Mouse (Mus musculus) bone marrow, adult 2 months (tissue): ENCODE measurements at regions not wholly inside any gene's neighbourhood (a gene's known extent, or its start where the extent isn't known, plus 50 kb on each side); places are given as distances from the start of the nearest gene placed in this dataset.

Experiments used
- H3K27ac ChIP-seq: fragments of 200-500 bp; 2 replicates; pipeline ENCODE4 v1.5.1; 2012; ENCODE audit warnings: low read depth, mild to moderate bottlenecking, control low read depth, inconsistent platforms, low read length; ENCODE audit not compliant: control insufficient read depth, poor library complexity, insufficient read depth
- H3K4me1 ChIP-seq: fragments of 200-500 bp; 2 replicates; pipeline ENCODE4 v1.6.1; 2011; ENCODE audit warnings: low read length; ENCODE audit not compliant: control insufficient read depth, insufficient read depth
- H3K4me3 ChIP-seq: fragments of 200-500 bp; replicated peaks from 2 replicates; pipeline ENCODE3; 2011; ENCODE audit warnings: mild to moderate bottlenecking, low read depth, low read length, control low read depth; ENCODE audit not compliant: control insufficient read depth
- CTCF ChIP-seq: fragments of 200-500 bp; IDR thresholded peaks from 2 replicates; pipeline ENCODE4 v1.5.1; 2011; ENCODE audit warnings: low read length, control low read depth; ENCODE audit not compliant: control insufficient read depth, insufficient read depth
- POLR2A ChIP-seq: fragments of 200-500 bp; IDR thresholded peaks from 2 replicates; pipeline ENCODE4 v1.6.1; 2011; ENCODE audit warnings: low read depth, mild to moderate bottlenecking, control low read depth, low read length, borderline replicate concordance; ENCODE audit not compliant: control insufficient read depth
- WGBS: fragments of 180-500 bp; shearing (Covaris S2); methylation state at CpG from one replicate; pipeline ENCODE4 v1.1.7; 2018; 5-methylcytosine and 5-hydroxymethylcytosine counted together

GRCm38 (mm10) chr4:55183519-55183918 lies 166.3 kb upstream of the Rad23b start:
- H3K27ac ChIP-seq, result no peak overlapping the region
- TF ChIP-seq CTCF, result no peak
- no peak for TF ChIP-seq POLR2A
- H3K4me1 ChIP-seq, result no peaks in the 10 kb centered on the region
- no peak overlapping the region for H3K4me3 ChIP-seq
- 77% methylated on average over 3 of the region's 3 CpGs for WGBS

- H3K4me3 ChIP-seq, result no peak overlapping the region
- no peaks in the 10 kb centered on the region for H3K4me1 ChIP-seq
- WGBS, result 83% methylated on average over 7 of the region's 7 CpGs
- TF ChIP-seq CTCF (no peak), POLR2A (no peak)
- H3K27ac ChIP-seq, result no peak overlapping the region
Observed at GRCm38 (mm10) chr4:55188716-55189115, 161.1 kb upstream of the Rad23b start.

- Histone ChIP-seq H3K27ac (no peak overlapping the region), H3K4me3 (no peak overlapping the region), H3K4me1 (no peaks in the 10 kb centered on the region)
- no peak for TF ChIP-seq POLR2A
- TF ChIP-seq CTCF, result no peak
- 81% methylated on average over 6 of the region's 6 CpGs for WGBS
Observed at GRCm38 (mm10) chr4:55190586-55190985, 159.3 kb upstream of the Rad23b start.

GRCm38 (mm10) chr4:55194061-55194460 lies 155.8 kb upstream of the Rad23b start:
- H3K27ac ChIP-seq, result no peak overlapping the region
- no peaks in the 10 kb centered on the region for H3K4me1 ChIP-seq
- WGBS, result 71% methylated on average over 1 of the region's 1 CpGs
- no peak for TF ChIP-seq POLR2A
- TF ChIP-seq CTCF, result no peak
- no peak overlapping the region for H3K4me3 ChIP-seq

- WGBS, result 76% methylated on average over 4 of the region's 4 CpGs
- Histone ChIP-seq H3K4me1 (no peaks in the 10 kb centered on the region), H3K4me3 (no peak overlapping the region), H3K27ac (no peak overlapping the region)
- TF ChIP-seq CTCF (no peak), POLR2A (no peak)
Observed at GRCm38 (mm10) chr4:55194552-55194951, 155.3 kb upstream of the Rad23b start.

- TF ChIP-seq CTCF (no peak), POLR2A (no peak)
- H3K4me1 ChIP-seq, result no peaks in the 10 kb centered on the region
- H3K4me3 ChIP-seq, result no peak overlapping the region
- WGBS, result 76% methylated on average over 20 of the region's 20 CpGs
- no peak overlapping the region for H3K27ac ChIP-seq
Observed at GRCm38 (mm10) chr4:55203731-55204710, 145.8 kb upstream of the Rad23b start.

GRCm38 (mm10) chr4:55206226-55206625 lies 143.6 kb upstream of the Rad23b start:
- no peak for TF ChIP-seq POLR2A
- Histone ChIP-seq H3K4me1 (no peaks in the 10 kb centered on the region), H3K4me3 (no peak overlapping the region), H3K27ac (no peak overlapping the region)
- WGBS, result 84% methylated on average over 3 of the region's 3 CpGs

- no peak for TF ChIP-seq CTCF
- no peak for TF ChIP-seq POLR2A
- H3K4me1 ChIP-seq, result no peaks in the 10 kb centered on the region
- 81% methylated on average over 13 of the region's 13 CpGs for WGBS
- H3K27ac ChIP-seq, result no peak overlapping the region
- no peak overlapping the region for H3K4me3 ChIP-seq
Observed at GRCm38 (mm10) chr4:55207749-55208385, 142.0 kb upstream of the Rad23b start.
